Mouse (Mus musculus) subcutaneous adipose tissue, adult 2 months (tissue): ENCODE data around the gene Gm10668. TPM values are rescaled to one million over a fixed set of nuclear protein-coding genes. Genes with fewer than 3 reads are reported as not detected.

ENCODE experiments used
- polyA plus RNA-seq: library from polyadenylated mRNA; depleted of rRNA; stranded (reverse); fragments of >200 nt; gene quantifications from 2 replicates; pipeline ENCODE4 v1.2.3, GENCODE M21; 2012; ENCODE audit warnings: low replicate concordance; rRNA removed

Gene Gm10668
- polyA plus RNA-seq = not detected in 2 replicates

DNA sequence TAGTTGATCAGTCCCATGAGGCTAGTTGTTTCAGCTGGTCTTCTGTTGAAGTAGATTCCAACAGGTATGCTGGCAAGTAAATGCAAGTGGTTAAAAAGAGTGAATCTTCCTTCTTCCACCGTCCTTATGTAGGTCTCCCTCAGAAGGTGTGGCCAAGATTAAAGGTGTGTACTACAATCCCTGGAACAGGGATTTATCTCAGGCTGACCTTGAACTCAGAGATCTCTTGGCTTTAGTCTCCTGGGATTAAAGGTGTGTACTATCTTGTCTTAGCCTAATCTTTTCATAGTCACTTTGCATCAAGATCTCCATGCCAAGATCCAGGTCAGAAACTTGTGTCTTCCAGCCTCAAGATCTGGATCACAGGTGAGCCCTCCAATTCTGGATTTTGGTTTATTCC, at the start of gene Gm10668:
Gene Gm10668 (minus strand): TSS at position 101 of the 400 bp plus-strand sequence.

DNA sequence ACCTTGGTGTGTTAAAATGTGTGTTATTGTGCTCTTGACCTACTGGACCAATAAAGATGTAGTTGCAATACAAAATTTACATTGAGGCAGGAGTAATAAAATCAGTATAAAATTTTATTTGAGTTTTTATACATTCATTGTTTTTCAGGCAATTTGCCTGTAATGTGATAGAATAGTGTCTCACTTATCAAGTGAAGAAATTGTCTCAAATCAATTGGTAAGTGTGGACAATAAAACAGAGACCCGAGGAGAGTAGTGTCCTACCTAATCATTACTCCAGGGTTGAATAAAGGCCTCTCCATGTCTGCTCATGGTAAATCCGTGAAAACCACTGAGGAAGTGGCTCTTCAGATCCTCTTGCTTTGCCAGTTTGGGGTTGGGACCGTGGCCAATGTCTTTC, 40.5 kb upstream of the Gm10668 start, which contains the start of gene Vmn1r112:
Gene Vmn1r112 (plus strand): TSS at position 301 of the 400 bp plus-strand sequence.

DNA sequence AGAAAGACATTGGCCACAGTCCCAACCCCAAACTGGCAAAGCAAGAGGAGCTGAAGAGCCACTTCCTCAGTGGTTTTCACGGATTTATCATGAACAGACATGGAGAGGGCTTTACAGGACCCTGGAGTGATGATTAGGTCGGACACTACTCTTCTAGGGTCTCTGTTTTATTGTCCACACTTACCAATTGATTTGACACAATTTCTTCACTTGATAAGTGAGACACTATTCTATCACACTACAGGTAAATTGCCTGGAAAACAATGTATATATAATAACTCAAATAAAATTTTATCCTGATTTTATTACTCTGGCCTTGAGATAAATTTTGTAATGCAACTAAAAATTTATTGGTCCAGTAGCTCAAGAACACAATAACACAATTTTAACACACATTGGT, 27.3 kb downstream of the Gm10668 start, which contains the start of gene Vmn1r111:
Gene Vmn1r111 (minus strand): TSS at position 101 of the 400 bp plus-strand sequence.

Other genes starting within 250 kb of the Gm10668 start
- not detected in 2 replicates for gene Vmn1r103, start 220.1 kb downstream of the Gm10668 start, polyA plus RNA-seq
- not detected in 2 replicates for gene Vmn1r104, start 196.8 kb downstream of the Gm10668 start, polyA plus RNA-seq
- gene Gm5726, start 184.9 kb downstream of the Gm10668 start, polyA plus RNA-seq = not detected in 2 replicates
- gene Gm4141, start 154.4 kb downstream of the Gm10668 start, polyA plus RNA-seq = not detected in 2 replicates
- gene Gm4513, start 131.6 kb downstream of the Gm10668 start, polyA plus RNA-seq = not detected in 2 replicates
- not detected in 2 replicates for gene Vmn1r107, start 61.7 kb downstream of the Gm10668 start, polyA plus RNA-seq
- not detected in 2 replicates for gene Vmn1r111, start 27.4 kb downstream of the Gm10668 start, polyA plus RNA-seq
- gene Vmn1r112, start 40.6 kb upstream of the Gm10668 start, polyA plus RNA-seq = not detected in 2 replicates
- not detected in 2 replicates for gene Vmn1r113, start 56.7 kb upstream of the Gm10668 start, polyA plus RNA-seq
- gene Vmn1r114, start 81.6 kb upstream of the Gm10668 start, polyA plus RNA-seq = not detected in 2 replicates
- gene Vmn1r115, start 114.4 kb upstream of the Gm10668 start, polyA plus RNA-seq = not detected in 2 replicates
- gene Vmn1r116, start 141.6 kb upstream of the Gm10668 start, polyA plus RNA-seq = not detected in 2 replicates
- gene Vmn1r117, start 153.5 kb upstream of the Gm10668 start, polyA plus RNA-seq = not detected in 2 replicates
- not detected in 2 replicates for gene Vmn1r118, start 181.7 kb upstream of the Gm10668 start, polyA plus RNA-seq